Mouse (Mus musculus) mouse trophoblast stem cell (cell line): ENCODE results near the gene Evx2.

Experiments
- in situ Hi-C, 2 experiments: fragments of 300-500 bp; cut with MseI, MboI; formaldehyde crosslinking; loops; 2 replicates in 1 of 2; 3 replicates in 1 of 2; pipeline ENCODE4 v1.15.1; 2025

The Evx2 gene

DNA sequence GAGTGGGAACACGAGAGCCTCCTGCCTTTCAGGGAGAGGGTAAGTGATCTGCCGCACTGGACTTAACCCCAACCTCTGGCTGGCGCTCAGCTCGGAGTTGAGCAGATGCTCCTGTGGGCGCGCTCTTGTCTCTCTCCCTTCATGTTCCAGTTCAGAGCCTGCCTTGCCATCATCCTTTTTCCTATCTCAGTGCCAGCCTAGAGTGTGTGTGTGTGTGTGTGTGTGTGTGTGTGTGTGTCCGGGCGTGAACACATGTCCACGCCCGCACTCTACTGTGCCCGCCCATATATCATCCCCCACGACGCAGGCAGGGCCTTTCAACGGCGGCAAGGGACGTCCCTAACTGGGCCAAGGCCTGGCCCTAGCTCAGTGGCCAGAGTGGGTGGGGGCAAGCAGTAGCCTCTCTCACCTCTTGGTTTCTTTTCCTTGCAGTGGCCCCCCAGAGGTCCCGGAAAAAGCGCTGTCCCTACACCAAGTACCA lies 24.2 kb upstream of the Evx2 start:
- in situ Hi-C loops = no loop called here

DNA sequence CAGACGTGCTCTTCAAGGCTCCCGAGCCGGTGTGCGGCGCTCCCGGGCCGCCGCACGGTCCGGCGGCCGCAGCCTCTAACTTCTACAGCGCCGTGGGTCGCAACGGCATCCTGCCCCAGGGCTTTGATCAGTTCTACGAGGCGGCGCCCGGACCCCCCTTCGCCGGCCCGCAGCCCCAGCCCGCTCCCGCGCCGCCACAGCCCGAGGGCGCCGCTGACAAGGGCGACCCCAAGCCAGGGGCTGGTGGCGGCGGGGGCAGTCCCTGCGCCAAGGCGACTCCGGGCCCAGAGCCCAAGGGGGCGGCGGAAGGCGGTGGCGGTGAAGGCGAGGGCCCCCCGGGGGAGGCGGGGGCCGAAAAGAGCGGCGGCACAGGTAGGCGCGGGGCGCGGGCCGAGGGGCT lies 23.4 kb upstream of the Evx2 start:
- in situ Hi-C loops = no loop called here

DNA sequence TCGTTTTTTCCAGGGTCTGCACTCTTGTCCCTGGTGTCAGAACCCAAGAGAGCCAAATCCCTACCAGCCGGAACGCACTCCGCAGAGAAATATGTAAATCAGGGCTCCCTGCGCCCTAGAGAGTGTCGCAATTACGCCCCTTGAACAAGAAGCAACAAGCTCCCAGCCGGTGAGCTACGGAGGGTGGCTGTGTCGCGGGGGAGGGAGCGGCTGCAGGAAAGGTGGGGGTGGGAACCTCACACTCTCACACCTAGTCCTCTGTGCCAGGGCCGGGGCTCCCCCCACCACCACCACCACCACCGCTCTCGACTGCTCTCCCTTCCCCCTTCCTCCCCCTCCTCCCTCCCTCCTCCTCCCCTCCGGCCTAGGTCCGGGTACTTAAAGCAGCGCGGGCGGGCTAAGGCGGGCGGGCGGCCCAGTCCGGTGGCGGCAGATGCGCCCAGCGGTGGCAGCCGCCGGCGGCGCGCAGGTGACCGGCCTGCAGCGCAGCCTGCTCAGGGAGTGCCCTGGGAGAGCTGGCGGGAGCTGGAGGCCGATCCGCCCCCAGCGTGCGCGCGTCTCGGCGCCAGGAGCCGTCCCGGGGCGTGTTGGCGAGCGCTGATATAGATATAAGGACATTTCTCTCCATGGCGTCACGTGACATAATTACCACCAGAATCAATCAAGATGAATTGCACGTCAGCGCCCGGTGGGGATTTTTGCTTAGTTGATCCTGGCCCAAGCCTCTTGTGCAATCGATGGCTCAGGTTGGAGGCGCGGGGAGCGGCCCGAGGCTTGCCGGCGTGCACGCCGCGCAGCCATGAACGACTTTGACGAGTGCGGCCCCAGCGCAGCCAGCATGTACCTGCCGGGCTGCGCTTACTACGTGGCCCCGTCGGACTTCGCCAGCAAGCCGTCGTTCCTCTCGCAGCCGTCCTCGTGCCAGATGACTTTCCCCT lies 22.5 kb upstream of the Evx2 start:
- in situ Hi-C loops = no loop called here

DNA sequence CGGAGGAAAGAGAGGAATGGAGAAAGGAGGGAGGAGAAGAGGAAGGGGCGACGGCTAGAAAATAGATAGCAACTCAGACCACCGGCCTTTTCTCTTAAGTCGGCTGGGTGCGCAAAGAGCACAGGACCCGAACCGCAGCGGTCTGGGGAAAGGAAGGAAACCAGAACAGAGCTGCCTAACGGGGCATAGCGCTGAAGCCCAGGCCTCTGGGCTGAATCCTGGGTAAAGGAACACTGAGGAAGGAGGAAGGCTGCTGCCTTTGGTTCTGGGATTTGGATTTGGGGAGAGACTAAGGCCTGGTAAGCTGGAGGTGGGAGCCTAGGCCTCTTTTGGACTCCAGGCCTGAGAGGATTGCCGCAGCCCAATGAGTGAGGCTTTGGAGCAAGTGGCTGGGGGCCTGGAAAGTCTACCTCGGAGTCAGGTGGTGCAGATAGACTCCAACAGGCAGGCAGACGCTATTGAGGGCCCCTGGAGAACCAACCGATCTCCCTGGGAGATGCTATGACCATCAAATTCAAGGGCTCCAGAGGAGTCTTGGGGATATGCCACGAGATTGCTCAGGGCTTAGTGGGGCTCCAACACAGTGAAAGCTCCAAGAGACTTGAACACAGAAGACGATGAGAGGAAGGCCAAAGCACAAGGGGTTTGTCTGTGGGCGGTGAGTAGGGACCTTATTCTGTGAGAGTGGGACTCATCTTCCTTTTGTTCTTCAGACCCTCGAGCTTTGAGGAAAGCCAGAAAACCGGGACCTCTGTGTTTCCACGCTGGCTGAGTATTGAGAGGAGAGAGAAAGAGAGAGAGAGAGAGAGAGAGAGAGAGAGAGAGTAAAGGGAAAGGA lies 21.4 kb upstream of the Evx2 start:
- in situ Hi-C loops = no loop called here

DNA sequence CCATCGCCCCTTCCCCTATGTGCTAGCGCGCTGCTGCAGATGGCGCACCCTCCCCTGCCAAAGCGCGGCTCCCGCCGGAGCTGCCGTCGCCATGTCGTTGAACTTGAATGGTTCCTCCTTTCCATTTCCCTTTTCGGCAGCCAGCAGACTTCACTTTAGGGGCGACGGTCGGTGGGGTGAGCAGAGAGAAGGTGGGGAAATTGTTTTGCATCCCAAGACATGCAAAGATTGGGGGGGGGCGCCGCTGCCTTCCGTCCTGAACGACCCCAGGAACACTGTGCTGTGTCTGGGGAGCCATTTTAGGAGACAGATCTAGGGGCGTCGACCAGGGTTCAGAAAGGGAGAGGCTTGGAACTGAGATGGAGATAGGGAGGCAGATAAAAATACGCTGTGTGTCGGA lies 20.6 kb upstream of the Evx2 start:
- in situ Hi-C loops = no loop called here

DNA sequence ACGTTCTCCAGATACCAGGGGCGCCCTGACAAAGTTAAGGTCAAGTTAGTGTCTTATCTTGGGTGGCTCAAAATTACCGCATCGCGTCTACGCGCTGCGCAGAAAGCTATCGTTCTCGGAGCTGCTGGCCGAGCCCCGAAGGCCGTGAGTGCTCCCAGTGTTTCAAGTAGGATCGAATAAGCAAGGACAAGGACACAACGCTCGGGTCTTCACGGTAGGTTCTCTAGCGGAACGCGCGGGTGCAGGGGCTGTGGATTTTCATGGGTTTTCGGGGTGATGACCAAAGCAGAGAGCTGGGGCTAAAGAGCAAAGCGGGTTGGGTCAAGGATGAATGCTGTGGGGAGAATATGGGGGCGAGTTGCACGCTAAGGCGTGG lies 20.2 kb upstream of the Evx2 start:
- in situ Hi-C loops = no loop called here

DNA sequence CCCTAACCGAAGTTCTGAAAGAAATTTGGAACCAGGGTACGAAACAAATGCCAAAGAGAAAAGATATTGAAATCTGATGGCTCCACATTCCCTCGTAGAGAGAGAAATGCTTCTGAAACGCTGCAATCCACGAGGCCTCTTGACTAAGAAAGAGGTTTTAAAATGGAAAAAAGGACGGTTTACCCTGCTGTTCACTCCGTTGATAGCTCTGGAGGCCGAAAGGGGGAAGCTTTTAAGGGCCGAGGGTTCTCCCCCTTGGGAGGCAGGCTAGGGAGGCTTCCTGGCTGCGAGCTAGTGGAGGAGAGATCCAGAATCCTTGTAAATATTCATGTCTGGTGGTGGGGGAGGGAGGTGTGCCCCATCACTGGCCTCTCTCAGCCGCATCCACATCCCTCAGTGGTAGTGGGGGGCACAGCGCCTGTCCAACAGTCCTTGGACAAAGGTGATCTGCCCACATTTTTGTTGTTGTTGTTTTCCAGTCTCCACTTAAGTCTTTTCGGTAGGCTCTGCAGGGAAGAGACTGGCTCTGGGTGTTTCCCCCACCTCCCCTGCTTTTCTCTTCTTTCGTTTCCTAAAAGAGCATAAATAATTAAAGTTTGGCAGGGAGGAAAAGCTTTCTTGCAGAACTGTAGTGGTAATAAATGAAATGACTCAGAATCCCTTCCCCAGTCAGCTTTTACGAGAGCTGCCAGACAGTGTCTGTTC lies 19.7 kb upstream of the Evx2 start, which contains the start of gene Hoxd11:
TSS of gene Hoxd11 (plus strand) at position 667 of the 705 bp plus-strand sequence.
- in situ Hi-C loops = no loop called here

DNA sequence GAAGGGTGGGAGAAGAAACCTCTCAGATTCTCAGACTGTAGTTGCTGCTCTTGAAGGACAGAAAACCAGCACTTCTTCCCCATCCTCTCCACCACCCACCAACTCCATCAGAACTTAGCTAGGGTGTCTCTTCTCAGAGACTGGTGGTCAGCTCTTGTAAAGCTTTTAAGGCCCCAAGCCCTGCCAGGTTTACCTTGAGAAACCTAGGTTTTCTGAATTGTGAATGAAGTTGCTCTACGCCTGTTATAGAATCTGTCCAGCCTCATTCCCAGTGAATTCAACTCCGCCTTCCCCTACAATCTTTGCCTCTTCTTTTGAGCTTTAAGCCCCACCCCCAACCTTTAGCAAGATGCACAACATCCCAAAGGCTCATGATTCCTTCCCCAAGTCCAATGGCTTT lies 17.7 kb upstream of the Evx2 start:
- in situ Hi-C loops = no loop called here

DNA sequence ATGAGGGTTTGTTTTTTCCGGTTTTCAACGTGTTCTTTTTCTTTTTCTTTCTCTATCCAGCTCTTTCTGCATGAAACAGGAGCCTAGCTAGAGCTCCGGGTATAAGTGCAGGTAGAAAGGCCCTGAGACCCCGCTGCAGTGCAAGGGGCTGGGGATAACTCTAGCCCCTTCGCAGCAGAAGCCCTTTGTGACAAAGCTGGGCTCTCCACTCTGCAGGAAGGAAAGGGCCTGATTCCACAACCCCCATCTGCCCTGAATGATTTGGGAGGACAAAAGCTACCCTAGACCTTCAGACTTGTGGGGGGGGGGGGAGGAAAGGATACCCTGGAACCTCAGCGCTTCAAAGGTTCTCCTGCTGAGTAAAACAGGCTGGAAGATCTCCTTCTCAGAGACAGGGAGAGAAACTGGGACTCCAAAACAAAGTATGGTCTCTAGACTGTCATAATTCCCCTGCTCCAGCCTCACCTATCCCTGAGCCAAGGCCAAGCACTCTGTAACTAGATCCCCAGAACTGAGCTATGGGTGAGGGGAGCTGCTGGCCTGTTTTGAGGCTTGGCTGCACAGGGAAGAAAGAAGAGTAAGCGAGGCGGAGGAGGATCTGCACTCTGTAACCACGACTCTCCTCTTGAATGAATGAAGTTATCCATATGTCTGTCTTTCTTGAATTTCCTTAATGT lies 17.2 kb upstream of the Evx2 start:
- in situ Hi-C loops = no loop called here

DNA sequence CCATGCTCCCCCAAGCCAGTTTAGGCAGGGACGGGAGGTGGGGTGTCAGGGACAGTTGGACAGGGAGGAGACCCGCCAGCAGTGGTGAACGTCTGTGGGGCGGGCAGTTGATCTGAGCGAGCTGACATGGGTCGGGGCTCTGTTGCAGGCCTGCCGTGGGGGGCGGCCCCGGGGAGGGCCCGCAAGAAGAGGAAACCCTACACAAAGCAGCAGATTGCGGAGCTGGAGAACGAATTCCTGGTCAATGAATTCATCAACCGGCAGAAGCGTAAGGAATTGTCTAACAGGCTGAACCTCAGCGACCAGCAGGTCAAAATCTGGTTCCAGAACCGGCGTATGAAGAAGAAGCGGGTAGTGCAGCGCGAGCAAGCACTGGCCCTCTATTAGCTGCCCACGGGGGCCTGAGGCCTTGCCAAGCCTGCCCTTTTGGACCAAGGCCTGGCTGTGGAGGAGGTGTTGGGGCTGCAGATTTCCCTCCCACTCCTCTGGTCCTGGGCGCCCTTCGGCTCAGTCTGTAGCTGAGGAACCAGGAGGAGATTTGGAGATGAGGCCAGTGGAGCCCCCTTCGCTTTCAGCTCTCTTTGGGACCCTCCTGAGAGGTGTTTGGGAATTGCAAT lies 16.4 kb upstream of the Evx2 start:
- in situ Hi-C loops = no loop called here

DNA sequence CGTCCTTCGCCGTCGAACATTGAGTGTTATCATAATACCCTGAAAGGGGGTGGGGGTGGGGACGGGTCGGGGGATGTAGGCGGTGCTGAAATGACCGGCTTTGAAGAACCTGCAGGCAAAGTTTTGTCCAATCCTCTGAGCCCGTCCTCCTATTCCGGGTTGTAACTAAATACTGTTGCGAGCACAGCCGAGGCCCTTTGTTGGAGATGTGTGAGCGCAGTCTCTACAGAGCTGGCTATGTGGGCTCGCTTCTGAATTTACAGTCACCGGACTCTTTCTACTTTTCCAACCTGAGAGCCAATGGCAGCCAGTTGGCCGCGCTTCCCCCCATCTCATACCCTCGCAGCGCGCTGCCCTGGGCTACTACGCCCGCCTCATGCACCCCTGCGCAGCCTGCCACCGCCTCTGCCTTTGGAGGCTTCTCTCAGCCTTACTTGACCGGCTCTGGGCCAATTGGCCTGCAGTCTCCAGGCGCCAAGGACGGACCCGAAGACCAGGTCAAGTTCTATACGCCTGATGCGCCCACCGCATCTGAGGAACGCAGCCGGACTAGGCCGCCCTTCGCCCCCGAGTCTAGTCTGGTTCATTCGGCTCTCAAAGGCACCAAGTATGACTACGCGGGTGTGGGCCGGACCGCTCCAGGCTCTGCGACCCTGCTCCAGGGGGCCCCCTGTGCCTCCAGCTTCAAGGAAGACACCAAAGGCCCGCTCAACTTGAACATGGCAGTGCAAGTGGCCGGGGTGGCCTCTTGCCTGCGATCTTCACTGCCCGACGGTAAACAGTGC lies 15.7 kb upstream of the Evx2 start, which contains the start of gene Hoxd12:
TSS of gene Hoxd12 (plus strand) at position 133 of the 785 bp plus-strand sequence.
- in situ Hi-C loops = no loop called here

DNA sequence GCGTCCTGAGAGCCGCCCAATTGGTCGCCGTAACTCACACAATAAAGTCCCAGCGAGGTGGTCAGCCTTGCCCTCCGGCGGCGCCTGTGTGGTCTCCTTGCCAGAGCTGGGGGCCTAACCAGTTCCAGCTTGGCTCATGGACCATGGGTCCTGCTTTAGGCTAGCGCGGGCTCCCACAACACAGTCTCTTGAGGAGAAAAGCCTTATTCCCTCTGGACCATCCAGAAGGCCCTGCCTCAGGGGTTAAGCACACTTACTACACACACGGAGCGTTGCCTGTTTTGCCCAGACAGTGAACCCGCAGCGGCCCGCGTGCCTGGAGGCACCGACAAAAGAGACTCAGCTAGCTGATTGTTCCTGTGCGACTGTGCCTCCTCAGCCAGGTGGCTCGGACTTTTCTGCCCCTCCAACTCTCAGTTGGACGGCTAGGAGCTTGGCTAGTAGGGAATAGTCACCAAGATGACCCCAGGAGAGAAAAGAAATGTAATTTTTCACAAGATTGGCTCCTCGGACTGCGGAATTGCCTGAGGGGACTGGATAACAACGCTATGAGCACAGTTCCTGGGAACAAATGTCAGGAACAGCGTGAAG lies 14.6 kb upstream of the Evx2 start:
- in situ Hi-C loops = no loop called here

DNA sequence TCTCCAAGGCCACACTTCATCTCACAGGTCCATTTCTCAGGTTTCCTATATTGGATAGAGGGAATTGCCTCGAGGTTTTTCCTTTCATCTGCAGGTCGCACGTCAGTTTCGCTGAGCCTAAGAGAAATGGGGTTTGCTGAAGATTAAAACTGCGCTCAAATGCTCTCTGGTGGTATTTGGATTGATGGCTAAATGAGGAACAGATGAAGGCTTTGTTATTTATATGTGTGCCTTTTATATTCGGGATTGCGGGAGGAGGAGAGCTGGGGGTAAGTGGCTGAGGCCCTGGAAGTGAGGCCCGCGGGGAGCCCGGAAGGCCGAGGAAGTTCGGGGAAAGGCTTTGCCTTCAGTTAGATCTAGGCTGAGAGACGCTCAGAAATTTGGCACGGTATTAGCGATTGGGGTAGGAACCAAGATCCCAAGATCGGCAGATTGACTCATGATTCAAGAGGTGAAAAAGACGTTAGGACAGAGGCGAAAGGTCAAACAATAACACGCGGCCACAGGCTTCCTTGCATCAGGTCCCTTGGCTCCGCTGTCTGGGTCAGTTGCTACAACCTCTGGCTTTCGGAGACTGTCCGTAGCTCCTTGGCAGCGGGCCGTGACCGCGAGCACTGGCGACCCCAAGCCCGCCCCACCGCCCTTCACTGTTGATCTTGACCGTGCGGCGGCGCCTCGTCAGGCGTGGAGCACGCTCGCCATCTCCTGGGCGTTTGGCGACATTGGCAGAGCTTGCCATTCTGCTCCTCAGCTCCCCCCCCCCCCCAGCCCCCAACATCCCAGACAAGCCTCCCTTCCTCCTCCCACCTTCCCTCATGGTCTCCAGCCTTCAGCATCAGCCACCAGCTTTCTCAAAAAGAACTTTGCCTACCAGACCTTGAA lies 13.4 kb upstream of the Evx2 start:
- in situ Hi-C loops = no loop called here

DNA sequence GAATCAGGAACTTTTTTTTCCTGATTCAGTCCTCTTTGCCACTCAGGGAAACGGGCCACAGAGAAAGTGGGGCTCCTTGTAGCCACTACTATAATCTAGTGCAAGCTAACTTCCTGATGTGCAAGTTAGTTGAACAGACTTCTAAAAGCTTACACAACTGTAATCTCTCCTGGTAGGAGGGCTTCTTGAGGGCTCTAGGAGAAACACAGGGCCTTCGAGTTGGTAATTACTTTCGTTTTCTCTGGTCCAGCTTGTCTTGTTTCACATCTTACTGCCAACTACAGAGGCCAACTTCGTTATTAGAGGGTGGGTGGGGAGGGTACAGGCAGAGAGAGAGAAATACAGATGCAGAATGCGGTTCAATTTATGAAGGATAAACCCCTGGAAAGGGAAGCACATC lies 12.5 kb upstream of the Evx2 start:
- in situ Hi-C loops = no loop called here

DNA sequence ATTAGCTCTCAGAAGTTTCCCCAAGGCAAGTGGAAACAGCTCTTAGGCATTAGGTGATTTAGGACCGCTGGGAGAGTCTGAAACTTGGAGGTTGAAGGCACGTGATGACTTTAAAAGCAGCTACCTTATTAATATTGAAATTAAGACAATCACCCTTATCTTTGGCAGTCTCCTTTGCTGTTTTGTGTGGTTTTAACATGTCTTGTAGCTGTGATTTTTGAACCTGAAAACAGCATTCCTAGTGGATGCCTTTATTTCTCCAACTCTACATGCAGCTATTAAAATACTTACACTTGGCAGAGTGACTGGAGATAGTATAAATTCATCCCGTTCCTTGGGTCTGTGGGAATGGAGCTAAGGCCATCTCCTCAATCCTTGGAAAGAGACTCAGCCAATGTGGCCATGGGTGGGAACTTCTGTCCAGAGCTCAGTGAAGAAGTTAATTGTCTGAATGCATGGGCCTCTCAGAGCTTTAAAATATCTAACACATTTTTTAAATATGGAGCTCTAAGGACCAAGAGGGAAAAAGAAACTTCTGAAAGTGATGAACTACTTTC lies 11.4 kb upstream of the Evx2 start:
- in situ Hi-C loops = no loop called here

DNA sequence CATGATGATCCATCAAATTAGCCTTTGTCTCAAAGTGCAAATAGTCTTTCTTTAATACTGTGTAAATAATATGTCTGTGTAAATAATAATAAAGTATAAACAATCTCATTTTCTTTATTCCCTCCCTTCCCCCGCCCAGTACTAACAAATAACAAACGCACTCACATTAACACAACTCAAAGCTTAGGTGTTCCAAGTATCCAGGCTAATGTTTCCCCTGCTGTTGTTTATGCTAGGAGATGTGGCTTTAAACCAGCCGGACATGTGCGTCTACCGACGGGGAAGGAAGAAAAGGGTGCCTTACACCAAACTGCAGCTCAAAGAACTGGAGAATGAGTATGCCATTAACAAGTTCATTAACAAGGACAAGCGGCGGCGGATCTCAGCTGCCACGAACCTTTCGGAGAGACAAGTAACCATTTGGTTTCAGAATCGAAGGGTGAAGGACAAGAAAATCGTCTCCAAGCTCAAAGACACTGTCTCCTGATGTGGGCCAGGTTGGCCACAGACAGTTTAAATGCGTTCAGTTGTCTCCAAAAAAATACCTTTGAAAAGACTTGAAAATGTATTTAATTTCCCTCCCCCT lies 10.4 kb upstream of the Evx2 start:
- in situ Hi-C loops = loop anchor here (10.0 kb wide), 2 partner anchors 365 to 375 kb away; no protein-coding TSS in a partner anchor

DNA sequence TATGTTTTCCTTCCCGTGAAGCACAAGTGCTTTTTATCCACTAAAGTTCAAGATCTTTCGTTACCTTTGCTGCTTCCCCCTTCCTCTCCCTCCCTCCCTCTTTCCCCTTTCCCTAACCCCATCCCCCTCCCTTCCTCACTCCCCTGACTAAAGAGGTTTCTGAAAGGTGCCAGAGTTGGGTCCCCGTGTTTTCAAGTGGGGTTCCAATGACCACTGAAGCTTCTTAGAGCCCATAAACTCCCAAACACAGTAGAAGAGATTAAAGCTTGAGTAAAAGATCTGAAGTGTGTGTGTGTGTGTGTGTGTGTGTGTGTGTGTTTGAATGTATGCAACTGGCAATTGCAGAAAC lies 9.8 kb upstream of the Evx2 start:
- in situ Hi-C loops = loop anchor here (10.0 kb wide), 2 partner anchors 364 to 374 kb away; no protein-coding TSS in a partner anchor
